Mouse (Mus musculus): Measurements from ENCODE around the gene Psma6. TPM values are rescaled to one million over a fixed set of nuclear protein-coding genes. Genes with fewer than 3 reads are reported as not detected.
A peak's percentile ranks its signal among the peaks of the same experiment; 100 is the strongest.

The Psma6 gene
- polyA plus RNA-seq, 1 experiment from 2014 or later = 454 TPM

GRCm38 (mm10) chr12:55442245-55442644 is 58.2 kb downstream of the Psma6 start:
- Histone ChIP-seq H3K27me3 (no peaks in the 10 kb centered on the region), H3K9ac (no peak overlapping the region), H3K9me3 (no peaks in the 10 kb centered on the region), H3K27ac (peak overlapping the region; percentile 84), H3K4me2 (no peak overlapping the region), H3K36me3 (no peaks in the 10 kb centered on the region), H3K4me3 (no peak overlapping the region), H3K4me1 (peaks cover 67% of the 10 kb centered on the region)
- 89% methylated on average over 1 of the region's 1 CpGs for WGBS
- ATAC-seq (ENCODE audit: insufficient number of reproducible peaks, insufficient read depth, low FRiP score, low TSS enrichment, low read depth) = no peak

- peak overlapping the region; percentile 84 for H3K27ac ChIP-seq
- no peak overlapping the region for H3K4me2 ChIP-seq
- ATAC-seq (ENCODE audit: insufficient number of reproducible peaks, insufficient read depth, low FRiP score, low TSS enrichment, low read depth) = no peak
- no peak overlapping the region for H3K4me3 ChIP-seq
- H3K27me3 ChIP-seq = no peaks in the 10 kb centered on the region
- 62% methylated on average over 9 of the region's 9 CpGs for WGBS
- H3K9me3 ChIP-seq = no peaks in the 10 kb centered on the region
- peaks cover 62% of the 10 kb centered on the region for H3K4me1 ChIP-seq
- no peaks in the 10 kb centered on the region for H3K36me3 ChIP-seq
- H3K9ac ChIP-seq = peak overlapping the region; percentile 44; the same call in 1 of the 2 replicates
Measured at GRCm38 (mm10) chr12:55442861-55443850, 59.1 kb downstream of the Psma6 start.

- 79% methylated on average over 4 of the region's 4 CpGs for WGBS
- Histone ChIP-seq H3K27ac (peak overlapping the region; percentile 84; the same call in 1 of the 2 replicates), H3K4me2 (no peak overlapping the region), H3K4me1 (peaks cover 53% of the 10 kb centered on the region), H3K9me3 (no peaks in the 10 kb centered on the region), H3K36me3 (no peaks in the 10 kb centered on the region), H3K27me3 (no peaks in the 10 kb centered on the region), H3K4me3 (no peak overlapping the region), H3K9ac (no peak overlapping the region)
- no peak for ATAC-seq (ENCODE audit: insufficient number of reproducible peaks, insufficient read depth, low FRiP score, low TSS enrichment, low read depth)
Measured at GRCm38 (mm10) chr12:55444031-55444451, 60.0 kb downstream of the Psma6 start.

GRCm38 (mm10) chr12:55445583-55445982 is 61.6 kb downstream of the Psma6 start:
- H3K36me3 ChIP-seq = no peaks in the 10 kb centered on the region
- no peaks in the 10 kb centered on the region for H3K27me3 ChIP-seq
- no peak overlapping the region for H3K9ac ChIP-seq
- ATAC-seq (ENCODE audit: insufficient number of reproducible peaks, insufficient read depth, low FRiP score, low TSS enrichment, low read depth) = no peak
- peak overlapping the region; percentile 93 for H3K27ac ChIP-seq
- H3K4me1 ChIP-seq = peaks cover 49% of the 10 kb centered on the region
- whole genome bisulfite sequencing = 73% methylated on average over 4 of the region's 4 CpGs
- H3K4me3 ChIP-seq = no peak overlapping the region
- no peaks in the 10 kb centered on the region for H3K9me3 ChIP-seq
- no peak overlapping the region for H3K4me2 ChIP-seq

- Histone ChIP-seq H3K27me3 (no peaks in the 10 kb centered on the region), H3K9ac (0 out of 2 replicates have a peak overlapping the region, but pooled peaks have one; percentile 55), H3K36me3 (no peaks in the 10 kb centered on the region), H3K9me3 (no peaks in the 10 kb centered on the region), H3K4me1 (peaks cover 43% of the 10 kb centered on the region), H3K4me3 (no peak overlapping the region), H3K4me2 (peak overlapping the region; percentile 14; the same call in 1 of the 2 replicates), H3K27ac (peak overlapping the region; percentile 93)
- no peak for ATAC-seq (ENCODE audit: insufficient number of reproducible peaks, insufficient read depth, low FRiP score, low TSS enrichment, low read depth)
- 73% methylated on average over 4 of the region's 4 CpGs for WGBS
Measured at GRCm38 (mm10) chr12:55446366-55446745, 62.3 kb downstream of the Psma6 start.

GRCm38 (mm10) chr12:55446746-55447395 is 62.8 kb downstream of the Psma6 start:
- Histone ChIP-seq H3K27ac (peak overlapping the region; percentile 93), H3K4me2 (peak overlapping the region; percentile 14), H3K9me3 (no peaks in the 10 kb centered on the region), H3K36me3 (no peaks in the 10 kb centered on the region), H3K9ac (peak overlapping the region; percentile 55), H3K4me3 (no peak overlapping the region), H3K27me3 (no peaks in the 10 kb centered on the region), H3K4me1 (peaks cover 43% of the 10 kb centered on the region)
- peak; percentile 74; the same call in 1 of the 2 replicates for ATAC-seq (ENCODE audit: insufficient number of reproducible peaks, insufficient read depth, low FRiP score, low TSS enrichment, low read depth)
- WGBS = 17% methylated on average over 13 of the region's 13 CpGs

- H3K4me3 ChIP-seq = no peak overlapping the region
- no peaks in the 10 kb centered on the region for H3K27me3 ChIP-seq
- WGBS = 77% methylated on average over 11 of the region's 11 CpGs
- H3K36me3 ChIP-seq = no peaks in the 10 kb centered on the region
- ATAC-seq (ENCODE audit: insufficient number of reproducible peaks, insufficient read depth, low FRiP score, low TSS enrichment, low read depth) = no peak
- no peak overlapping the region for H3K4me2 ChIP-seq
- H3K27ac ChIP-seq = peak overlapping the region; percentile 93
- H3K9me3 ChIP-seq = no peaks in the 10 kb centered on the region
- H3K4me1 ChIP-seq = peaks cover 47% of the 10 kb centered on the region
- H3K9ac ChIP-seq = peak overlapping the region; percentile 55; the same call in 1 of the 2 replicates
Measured at GRCm38 (mm10) chr12:55447396-55447760, 63.4 kb downstream of the Psma6 start.

- 85% methylated on average over 2 of the region's 2 CpGs for WGBS
- Histone ChIP-seq H3K4me2 (no peak overlapping the region), H3K9me3 (no peaks in the 10 kb centered on the region), H3K27me3 (no peaks in the 10 kb centered on the region), H3K36me3 (no peaks in the 10 kb centered on the region), H3K9ac (no peak overlapping the region), H3K4me1 (peaks cover 48% of the 10 kb centered on the region), H3K27ac (no peak overlapping the region), H3K4me3 (no peak overlapping the region)
- ATAC-seq (ENCODE audit: insufficient number of reproducible peaks, insufficient read depth, low FRiP score, low TSS enrichment, low read depth) = no peak
Measured at GRCm38 (mm10) chr12:55448457-55448856, 64.4 kb downstream of the Psma6 start.

- Histone ChIP-seq H3K9ac (no peak overlapping the region), H3K4me2 (no peak overlapping the region), H3K36me3 (no peaks in the 10 kb centered on the region), H3K4me1 (peaks cover 47% of the 10 kb centered on the region), H3K9me3 (no peaks in the 10 kb centered on the region), H3K4me3 (no peak overlapping the region), H3K27me3 (no peaks in the 10 kb centered on the region), H3K27ac (no peak overlapping the region)
- ATAC-seq (ENCODE audit: insufficient number of reproducible peaks, insufficient read depth, low FRiP score, low TSS enrichment, low read depth) = no peak
- 89% methylated on average over 2 of the region's 2 CpGs for WGBS
Measured at GRCm38 (mm10) chr12:55449048-55449447, 65.0 kb downstream of the Psma6 start.

- Histone ChIP-seq H3K4me3 (no peak overlapping the region), H3K9me3 (no peaks in the 10 kb centered on the region), H3K27ac (no peak overlapping the region), H3K9ac (no peak overlapping the region), H3K4me2 (no peak overlapping the region), H3K36me3 (no peaks in the 10 kb centered on the region), H3K27me3 (no peaks in the 10 kb centered on the region), H3K4me1 (peaks cover 47% of the 10 kb centered on the region)
- ATAC-seq (ENCODE audit: insufficient number of reproducible peaks, insufficient read depth, low FRiP score, low TSS enrichment, low read depth) = no peak
- WGBS = 46% methylated on average over 16 of the region's 16 CpGs
Measured at GRCm38 (mm10) chr12:55450421-55450820, 66.4 kb downstream of the Psma6 start.

- ATAC-seq (ENCODE audit: insufficient number of reproducible peaks, insufficient read depth, low FRiP score, low TSS enrichment, low read depth) = no peak
- Histone ChIP-seq H3K9me3 (no peaks in the 10 kb centered on the region), H3K4me3 (no peak overlapping the region), H3K9ac (no peak overlapping the region), H3K27me3 (no peaks in the 10 kb centered on the region), H3K36me3 (no peaks in the 10 kb centered on the region), H3K4me1 (peaks cover 32% of the 10 kb centered on the region), H3K27ac (peak overlapping the region; percentile 49), H3K4me2 (no peak overlapping the region)
- WGBS = 32% methylated on average over 5 of the region's 5 CpGs
Measured at GRCm38 (mm10) chr12:55452839-55453238, 68.8 kb downstream of the Psma6 start.

Measured in embryonic facial prominence, embryonic 13.5 days (tissue).